Mouse (Mus musculus) neural tube, embryonic 11.5 days (tissue): ENCODE measurements at regions not wholly inside any gene's neighbourhood (a gene's known extent, or its start where the extent isn't known, plus 50 kb on each side); places are given as distances from the start of the nearest gene placed in this dataset.

Experiments
- ATAC-seq: fragments of 200-750 bp; cut with Nextera tagmentation; 2 replicates; pipeline ENCODE4 v1.8.0; 2017; ENCODE audit warnings: moderate number of reproducible peaks, mild to moderate bottlenecking, moderate TSS enrichment, moderate library complexity; ENCODE audit not compliant: insufficient read depth, low FRiP score, low TSS enrichment
- DNase-seq: peaks from one replicate; pipeline ENCODE4 v3.0.0-alpha.2; 2015; ENCODE audit warnings: low spot score
- H3K27ac ChIP-seq: fragments of 300-500 bp; sonication (generic); 2 replicates; pipeline ENCODE4 v1.5.1; 2014; ENCODE audit warnings: low read depth, mild to moderate bottlenecking, low read length
- H3K27me3 ChIP-seq: fragments of 300-500 bp; sonication (generic); 2 replicates; pipeline ENCODE4 v1.6.1; 2014; ENCODE audit warnings: mild to moderate bottlenecking, low read length, mixed read lengths; ENCODE audit not compliant: control insufficient read depth, insufficient read depth
- H3K36me3 ChIP-seq: fragments of 300-500 bp; sonication (generic); 2 replicates; pipeline ENCODE4 v1.6.1; 2014; ENCODE audit warnings: mild to moderate bottlenecking, low read length, moderate library complexity, mixed read lengths; ENCODE audit not compliant: control insufficient read depth, insufficient read depth
- H3K4me1 ChIP-seq: fragments of 300-500 bp; sonication (generic); 2 replicates; pipeline ENCODE4 v1.6.1; 2014; ENCODE audit warnings: low read length, mixed read lengths; ENCODE audit not compliant: control insufficient read depth, insufficient read depth
- H3K4me2 ChIP-seq: fragments of 300-500 bp; sonication (generic); 2 replicates; pipeline ENCODE4 v1.6.1; 2014; ENCODE audit warnings: low read depth, mild to moderate bottlenecking, moderate library complexity
- H3K4me3 ChIP-seq: fragments of 300-500 bp; sonication (generic); 2 replicates; pipeline ENCODE4 v1.5.1; 2014; ENCODE audit warnings: low read depth, low read length
- H3K9ac ChIP-seq: fragments of 300-500 bp; sonication (generic); 2 replicates; pipeline ENCODE4 v1.6.1; 2014; ENCODE audit warnings: mild to moderate bottlenecking, low read length
- H3K9me3 ChIP-seq: fragments of 300-500 bp; sonication (generic); 2 replicates; pipeline ENCODE4 v1.6.1; 2016; ENCODE audit warnings: low read length; ENCODE audit not compliant: control insufficient read depth
- WGBS: fragments of 180-500 bp; shearing (Covaris S2); extraction: QIAGEN DNeasy Blood & Tissue Kit; methylation state at CpG from one replicate; pipeline ENCODE4 v1.1.7; 2014; 5-methylcytosine and 5-hydroxymethylcytosine counted together

- Histone ChIP-seq H3K36me3 (no peaks in the 10 kb centered on the region), H3K4me2 (no peak overlapping the region), H3K9me3 (no peaks in the 10 kb centered on the region), H3K9ac (no peak overlapping the region), H3K4me1 (no peaks in the 10 kb centered on the region), H3K27ac (no peak overlapping the region), H3K27me3 (no peaks in the 10 kb centered on the region), H3K4me3 (no peak overlapping the region)
- ATAC-seq: no peak
- 86% methylated on average over 2 of the region's 2 CpGs for WGBS
- DNase-seq: no peak
Measured at GRCm38 (mm10) chr12:86579716-86580115, 98.8 kb upstream of the Vash1 start.

GRCm38 (mm10) chr12:86580132-86580718 is 98.3 kb upstream of the Vash1 start:
- ATAC-seq: no peak

DNA sequence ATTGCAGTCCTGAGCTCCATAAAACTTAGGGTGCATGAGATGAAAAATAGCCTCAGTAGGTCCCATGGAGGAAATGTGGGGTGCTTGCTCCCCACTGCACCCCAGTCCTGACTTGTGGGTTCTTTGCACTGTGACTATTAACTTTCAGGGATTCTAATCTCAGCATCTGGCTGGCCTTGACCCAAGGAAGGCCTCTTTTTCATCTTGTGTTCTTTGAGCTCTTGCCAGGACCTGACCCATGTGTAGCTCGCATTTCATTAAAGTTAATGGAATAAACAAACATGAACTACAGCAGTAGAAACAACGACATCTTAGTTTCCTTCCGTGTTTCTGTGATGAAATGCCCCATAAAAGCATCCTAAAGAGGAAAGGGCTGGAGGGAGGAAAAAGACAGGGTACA is 96.4 kb upstream of the Vash1 start:
- no peak overlapping the region for H3K9ac ChIP-seq
- no peaks in the 10 kb centered on the region for H3K4me1 ChIP-seq
- DNase-seq (no peak), ATAC-seq (no peak)
- H3K4me2 ChIP-seq: no peak overlapping the region
- no peak overlapping the region for H3K27ac ChIP-seq
- WGBS: 86% methylated on average over 3 of the region's 3 CpGs
- no peaks in the 10 kb centered on the region for H3K27me3 ChIP-seq
- H3K9me3 ChIP-seq: no peaks in the 10 kb centered on the region
- no peak overlapping the region for H3K4me3 ChIP-seq
- H3K36me3 ChIP-seq: no peaks in the 10 kb centered on the region

More at GRCm38 (mm10) chr12:86580132-86580718, 98.3 kb upstream of the Vash1 start:
- no peaks in the 10 kb centered on the region for H3K36me3 ChIP-seq
- H3K4me1 ChIP-seq: no peaks in the 10 kb centered on the region
- H3K9ac ChIP-seq: no peak overlapping the region
- no peaks in the 10 kb centered on the region for H3K27me3 ChIP-seq
- no peaks in the 10 kb centered on the region for H3K9me3 ChIP-seq
- no peak overlapping the region for H3K4me3 ChIP-seq
- H3K4me2 ChIP-seq: no peak overlapping the region
- no peak for DNase-seq
- no peak overlapping the region for H3K27ac ChIP-seq
- 68% methylated on average over 4 of the region's 4 CpGs for WGBS

GRCm38 (mm10) chr12:86588010-86588409 is 90.5 kb upstream of the Vash1 start:
- Histone ChIP-seq H3K36me3 (no peaks in the 10 kb centered on the region), H3K4me2 (no peak overlapping the region), H3K9ac (no peak overlapping the region), H3K27me3 (no peaks in the 10 kb centered on the region), H3K9me3 (no peaks in the 10 kb centered on the region), H3K4me3 (no peak overlapping the region), H3K4me1 (no peaks in the 10 kb centered on the region), H3K27ac (no peak overlapping the region)
- DNase-seq (no peak), ATAC-seq (no peak)
- WGBS: 85% methylated on average over 6 of the region's 6 CpGs

DNA sequence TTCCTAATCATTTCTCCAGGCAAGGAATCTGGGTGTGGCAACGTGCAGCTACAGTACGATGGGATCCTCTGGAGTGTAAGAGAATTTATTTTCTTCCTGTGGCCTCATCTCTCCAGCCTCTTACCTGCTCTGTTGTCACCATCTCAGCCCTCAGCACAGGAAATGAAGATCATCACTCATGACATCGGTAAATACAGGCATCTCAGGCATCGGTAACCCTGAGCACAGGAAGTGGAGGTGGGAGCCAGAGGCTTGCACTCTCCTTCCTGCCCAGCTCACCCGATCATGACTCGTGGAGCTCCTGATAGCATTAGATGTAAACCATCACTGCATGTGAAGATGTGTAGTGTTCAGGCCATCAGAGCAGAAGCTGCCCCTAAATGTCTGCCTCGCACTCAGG is 86.0 kb upstream of the Vash1 start:
- Histone ChIP-seq H3K36me3 (no peaks in the 10 kb centered on the region), H3K4me3 (no peak overlapping the region), H3K9me3 (no peaks in the 10 kb centered on the region), H3K27ac (no peak overlapping the region), H3K4me1 (no peaks in the 10 kb centered on the region), H3K4me2 (no peak overlapping the region), H3K9ac (no peak overlapping the region), H3K27me3 (no peaks in the 10 kb centered on the region)
- ATAC-seq: no peak
- 80% methylated on average over 7 of the region's 7 CpGs for WGBS
- DNase-seq: no peak

- 94% methylated on average over 11 of the region's 11 CpGs for WGBS
- Histone ChIP-seq H3K4me2 (no peak overlapping the region), H3K9me3 (no peaks in the 10 kb centered on the region), H3K27ac (no peak overlapping the region), H3K36me3 (no peaks in the 10 kb centered on the region), H3K9ac (no peak overlapping the region), H3K4me3 (no peak overlapping the region), H3K4me1 (no peaks in the 10 kb centered on the region), H3K27me3 (no peaks in the 10 kb centered on the region)
- no peak for ATAC-seq
- DNase-seq: no peak
Measured at GRCm38 (mm10) chr12:86594647-86595046, 83.9 kb upstream of the Vash1 start.

- Histone ChIP-seq H3K9me3 (no peaks in the 10 kb centered on the region), H3K4me3 (no peak overlapping the region), H3K4me2 (no peak overlapping the region), H3K4me1 (no peaks in the 10 kb centered on the region), H3K9ac (no peak overlapping the region), H3K36me3 (no peaks in the 10 kb centered on the region), H3K27ac (no peak overlapping the region), H3K27me3 (no peaks in the 10 kb centered on the region)
- 33% methylated on average over 1 of the region's 1 CpGs for WGBS
- no peak for ATAC-seq
- DNase-seq: no peak
Measured at GRCm38 (mm10) chr12:86600041-86600440, 78.5 kb upstream of the Vash1 start.

DNA sequence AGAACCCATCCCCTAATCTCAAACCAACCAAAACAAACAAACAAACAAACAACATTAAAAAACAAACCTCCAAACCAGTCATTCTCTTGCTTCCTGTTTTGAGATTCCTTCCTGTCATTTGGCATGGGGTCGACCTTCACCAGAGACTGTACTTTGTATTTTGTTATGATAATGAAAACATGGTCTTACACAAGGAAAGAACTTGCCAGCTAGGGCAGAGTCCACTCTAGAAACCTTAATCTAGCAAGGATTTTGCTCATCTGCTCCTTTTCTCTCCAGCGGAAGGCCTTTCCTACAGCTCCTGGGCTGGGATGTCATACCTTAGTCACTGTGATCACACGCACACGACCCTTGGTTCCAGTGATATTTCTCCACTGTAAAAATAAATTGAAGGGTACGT is 75.0 kb upstream of the Vash1 start:
- ATAC-seq: no peak
- no peaks in the 10 kb centered on the region for H3K4me1 ChIP-seq
- no peak for DNase-seq
- H3K27ac ChIP-seq: no peak overlapping the region
- no peaks in the 10 kb centered on the region for H3K27me3 ChIP-seq
- H3K4me2 ChIP-seq: no peak overlapping the region
- H3K4me3 ChIP-seq: no peak overlapping the region
- H3K36me3 ChIP-seq: no peaks in the 10 kb centered on the region
- H3K9ac ChIP-seq: no peak overlapping the region
- WGBS: 92% methylated on average over 5 of the region's 5 CpGs
- H3K9me3 ChIP-seq: no peaks in the 10 kb centered on the region

- H3K36me3 ChIP-seq: no peaks in the 10 kb centered on the region
Measured at GRCm38 (mm10) chr12:86612431-86613040, 66.0 kb upstream of the Vash1 start.

More at GRCm38 (mm10) chr12:86612431-86613040, 66.0 kb upstream of the Vash1 start:
- ATAC-seq (no peak), DNase-seq (no peak)
- WGBS: 44% methylated on average over 9 of the region's 9 CpGs
- no peak overlapping the region for H3K4me3 ChIP-seq
- no peaks in the 10 kb centered on the region for H3K9me3 ChIP-seq
- no peaks in the 10 kb centered on the region for H3K27me3 ChIP-seq
- H3K4me2 ChIP-seq: no peak overlapping the region
- no peak overlapping the region for H3K27ac ChIP-seq
- H3K4me1 ChIP-seq: no peaks in the 10 kb centered on the region
- H3K9ac ChIP-seq: no peak overlapping the region
